2 mouse cellular contexts compared by ENCODE assay signal in the genomic region with DNA sequence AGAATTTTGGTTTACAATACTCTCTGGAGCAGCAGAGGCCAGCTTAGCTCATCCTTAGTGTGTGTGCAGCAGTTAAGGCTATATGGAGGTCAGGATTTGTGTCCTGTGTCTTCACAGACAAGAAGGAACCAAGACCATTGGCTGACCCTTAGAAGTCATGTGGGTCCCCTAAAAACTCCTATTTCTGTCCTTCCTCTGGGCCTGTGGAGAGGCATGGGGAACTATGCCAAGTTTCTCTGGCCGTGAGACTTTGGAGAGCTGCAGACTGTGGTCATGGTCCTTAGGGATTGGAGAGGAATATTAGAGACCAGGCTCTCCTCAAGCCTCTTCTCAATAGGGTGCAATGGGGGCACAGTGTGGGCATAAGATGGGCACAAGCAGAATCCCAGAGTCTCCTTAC. TPM values are rescaled to one million over a fixed set of nuclear protein-coding genes. Genes with fewer than 3 reads are reported as not detected.
"Had no signal": no experiment of that assay in that cellular context is flagged by ENCODE, and none has a peak within 500 bp of the region (broad histone marks: within the 10 kb centered on the region; RNA-seq: fewer than 3 reads in every experiment).

No protein-coding gene starts in this region.

RNA-seq across cellular contexts. Expression of gene Vmn1r234, which starts 14.8 kb away (rescaled TPM):
- total RNA-seq: megakaryocyte, adult 5-6 weeks; megakaryocyte-erythroid progenitor cell, adult 5-6 weeks had no signal

RNA-seq across cellular contexts. Expression of gene Vmn1r235, which starts 45.1 kb away (rescaled TPM):
- total RNA-seq: megakaryocyte, adult 5-6 weeks; megakaryocyte-erythroid progenitor cell, adult 5-6 weeks had no signal
